In the genomic region with DNA sequence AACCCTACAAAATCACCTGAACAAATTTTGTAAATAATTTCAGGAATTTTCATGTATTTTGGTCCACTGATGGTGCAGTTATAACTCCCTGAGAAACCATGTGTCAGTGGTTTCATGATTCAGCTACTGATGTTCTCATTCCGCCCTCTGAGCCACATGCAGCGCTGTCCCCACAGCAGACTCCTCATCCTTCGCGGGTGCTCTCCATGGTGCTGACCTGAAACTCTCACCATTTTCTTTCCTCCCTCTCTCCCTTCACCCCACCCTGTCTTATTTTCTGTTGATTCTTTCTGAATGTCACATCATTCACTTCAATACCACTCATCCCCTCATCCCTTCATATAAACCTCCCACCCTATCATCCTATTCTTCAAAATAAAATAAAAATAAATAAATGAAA, we compare ENCODE assay signal across 9 mouse cellular contexts.
DNase-seq lines count a peak whose midpoint lies in the region; ATAC-seq lines count a peak whose summit lies in the region.
"Had no signal": no experiment of that assay in that cellular context is flagged by ENCODE, and none has a peak within 500 bp of the region (broad histone marks: within the 10 kb centered on the region; RNA-seq: fewer than 3 reads in every experiment).

No protein-coding gene starts in this region.

- H3K4me2 ChIP-seq in forebrain, embryonic 11.5 days (ENCODE audit: low read depth, low read length, severe bottlenecking): no peak overlapping the region
- H3K4me2 ChIP-seq in forebrain, embryonic 15.5 days (replicated peaks): no peak overlapping the region
- no peak overlapping the region for H3K4me2 ChIP-seq in kidney, embryonic 15.5 days

- ATAC-seq in forebrain, embryonic 11.5 days (replicated peaks; ENCODE audit: low FRiP score): peak; percentile 49
- ATAC-seq in forebrain, embryonic 15.5 days (replicated peaks): no peak
- peak; percentile 70; the same call in 1 of the 2 replicates for ATAC-seq in kidney, embryonic 15.5 days (replicated peaks; ENCODE audit: low FRiP score)

- no peaks in the 10 kb centered on the region for H3K36me3 ChIP-seq in forebrain, embryonic 11.5 days (ENCODE audit: control insufficient read depth, insufficient read depth, low read length)
- H3K36me3 ChIP-seq in forebrain, embryonic 15.5 days: no peaks in the 10 kb centered on the region
- no peaks in the 10 kb centered on the region for H3K36me3 ChIP-seq in kidney, embryonic 15.5 days

- WGBS in forebrain, embryonic 11.5 days: 20% methylated on average over 4 of the region's 4 CpGs
- WGBS in forebrain, embryonic 15.5 days: 18% methylated on average over 4 of the region's 4 CpGs
- 4% methylated on average over 4 of the region's 4 CpGs for WGBS in kidney, embryonic 15.5 days

- H3K4me1 ChIP-seq in forebrain, embryonic 11.5 days (replicated peaks; ENCODE audit: control insufficient read depth, insufficient read depth, low read length): no peaks in the 10 kb centered on the region
- H3K4me1 ChIP-seq in forebrain, embryonic 15.5 days: no peaks in the 10 kb centered on the region
- no peaks in the 10 kb centered on the region for H3K4me1 ChIP-seq in kidney, embryonic 15.5 days

- H3K27ac ChIP-seq in forebrain, embryonic 11.5 days (ENCODE audit: low read depth, low read length): no peak overlapping the region
- no peak overlapping the region for H3K27ac ChIP-seq in forebrain, embryonic 15.5 days (replicated peaks)
- H3K27ac ChIP-seq in kidney, embryonic 15.5 days: no peak overlapping the region

- no peak overlapping the region for H3K9ac ChIP-seq in forebrain, embryonic 11.5 days (ENCODE audit: low read length)
- H3K9ac ChIP-seq in forebrain, embryonic 15.5 days (replicated peaks): no peak overlapping the region
- H3K9ac ChIP-seq in kidney, embryonic 15.5 days: no peak overlapping the region

- peak; percentile 60 for DNase-seq in forebrain, embryonic 11.5 days (ENCODE audit: low spot score)
- peak; percentile 35 for DNase-seq in thymus, postnatal 4 days
- no peak for DNase-seq in thymus, postnatal 36 days
- DNase-seq in yolk sac, embryonic 10.5 days (ENCODE audit: low spot score): peak; percentile 11
- no peak for DNase-seq in cerebellum, postnatal 25 days
- no peak for DNase-seq in frontal cortex, postnatal 36 days (ENCODE audit: low spot score in 2 of 2)

- H3K9me3 ChIP-seq in forebrain, embryonic 11.5 days (ENCODE audit: control insufficient read depth, low read length): no peaks in the 10 kb centered on the region
- no peaks in the 10 kb centered on the region for H3K9me3 ChIP-seq in forebrain, embryonic 15.5 days
- no peaks in the 10 kb centered on the region for H3K9me3 ChIP-seq in kidney, embryonic 15.5 days (replicated peaks)

- no peak overlapping the region for H3K4me3 ChIP-seq in forebrain, embryonic 11.5 days (ENCODE audit: low read depth, low read length)
- H3K4me3 ChIP-seq in forebrain, embryonic 15.5 days: no peak overlapping the region
- H3K4me3 ChIP-seq in kidney, embryonic 15.5 days (replicated peaks): no peak overlapping the region
- H3K4me3 ChIP-seq: erythroblast, embryonic 14.5 days had no signal

- no peaks in the 10 kb centered on the region for H3K27me3 ChIP-seq in forebrain, embryonic 11.5 days (ENCODE audit: control insufficient read depth, insufficient read depth, low read length)
- no peaks in the 10 kb centered on the region for H3K27me3 ChIP-seq in forebrain, embryonic 15.5 days
- no peaks in the 10 kb centered on the region for H3K27me3 ChIP-seq in kidney, embryonic 15.5 days

Comparison
In these comparisons a context has a peak if more than half of its experiments do, and no peak if none do; other contexts are left out.
1. DNase-seq: peak in forebrain, embryonic 11.5 days (single experiment), thymus, postnatal 4 days (single experiment) and yolk sac, embryonic 10.5 days (single experiment); none in thymus, postnatal 36 days (0 of 2), cerebellum, postnatal 25 days (0 of 2) and frontal cortex, postnatal 36 days (0 of 2).